Mouse (Mus musculus) liver, embryonic 14.5 days (tissue): ENCODE results near the gene Usp46. TPM values are rescaled to one million over a fixed set of nuclear protein-coding genes. Genes with fewer than 3 reads are reported as not detected.

Experiments used
- ATAC-seq: fragments of 200-750 bp; cut with Nextera tagmentation; 2 replicates; pipeline ENCODE4 v1.8.0; 2017; ENCODE audit warnings: moderate number of reproducible peaks, mild to moderate bottlenecking, moderate library complexity; ENCODE audit not compliant: insufficient read depth
- DNase-seq, 3 experiments: peaks; one replicate each; pipeline ENCODE4 v3.0.0-alpha.2; 2012 to 2013; ENCODE audit warnings: low read depth in 3 of 3, low spot score in 3 of 3
- H3K27ac ChIP-seq: fragments of 300-500 bp; sonication (generic); 2 replicates; pipeline ENCODE4 v1.5.1; 2014; ENCODE audit warnings: moderate library complexity, mild to moderate bottlenecking, control low read depth, inconsistent platforms
- H3K27me3 ChIP-seq: fragments of 300-500 bp; sonication (generic); 2 replicates; pipeline ENCODE4 v1.6.1; 2014; ENCODE audit warnings: mild to moderate bottlenecking, low read length, moderate library complexity; ENCODE audit not compliant: control insufficient read depth, insufficient read depth
- H3K36me3 ChIP-seq: fragments of 300-500 bp; sonication (generic); replicated peaks from 2 replicates; pipeline ENCODE4 v1.6.1; 2014; ENCODE audit warnings: low read depth; ENCODE audit not compliant: control insufficient read depth, insufficient read depth
- H3K4me1 ChIP-seq, 2 experiments: fragments of 200-500 bp in 1 of 2; fragments of 300-500 bp in 1 of 2; sonication (generic) in 1 of 2; replicated peaks; 2 replicates each; pipeline ENCODE4 v1.6.1; 2012 to 2014; ENCODE audit warnings: antibody characterized with exemption in 1 of 2, inconsistent platforms in 1 of 2, low read length in 1 of 2; ENCODE audit not compliant: control insufficient read depth in 2 of 2, insufficient read depth in 2 of 2
- H3K4me2 ChIP-seq: fragments of 300-500 bp; sonication (generic); 2 replicates; pipeline ENCODE4 v1.6.1; 2014; ENCODE audit warnings: low read depth, mild to moderate bottlenecking, control low read depth, moderate library complexity
- H3K4me3 ChIP-seq, 2 experiments: fragments of 200-500 bp in 1 of 2; fragments of 300-500 bp in 1 of 2; sonication (generic) in 1 of 2; 2 replicates each; pipeline ENCODE4 v1.5.1; 2012 to 2014; ENCODE audit warnings: low read depth in 2 of 2, low read length in 2 of 2, mild to moderate bottlenecking in 2 of 2, control low read depth in 1 of 2, inconsistent platforms in 1 of 2, moderate library complexity in 1 of 2; ENCODE audit not compliant: insufficient read depth in 1 of 2
- H3K9ac ChIP-seq: fragments of 300-500 bp; sonication (generic); replicated peaks from 2 replicates; pipeline ENCODE4 v1.6.1; 2014; ENCODE audit warnings: mild to moderate bottlenecking, control low read depth, moderate library complexity
- H3K9me3 ChIP-seq: fragments of 300-500 bp; sonication (generic); 2 replicates; pipeline ENCODE4 v1.6.1; 2016; ENCODE audit warnings: low read length, mixed read lengths; ENCODE audit not compliant: control insufficient read depth
- CTCF ChIP-seq: IDR thresholded peaks from 2 replicates; pipeline ENCODE4 v1.5.1; 2016; ENCODE audit warnings: antibody characterized with exemption, low read depth, control low read depth
- EP300 ChIP-seq: IDR thresholded peaks from 2 replicates; pipeline ENCODE4 v1.6.1; 2016; ENCODE audit warnings: antibody characterized with exemption, low read depth
- WGBS: fragments of 180-500 bp; shearing (Covaris S2); extraction: QIAGEN DNeasy Blood & Tissue Kit; methylation state at CpG from one replicate; pipeline ENCODE4 v1.1.7; 2014; ENCODE audit not compliant: insufficient replicate concordance; 5-methylcytosine and 5-hydroxymethylcytosine counted together
- polyA plus RNA-seq, 2 experiments: library from polyadenylated mRNA; depleted of rRNA in 1 of 2; stranded (reverse) in 1 of 2; unstranded in 1 of 2; fragments of >200 nt; fragmentation: Nextera tagmentation in 1 of 2; extraction: Ambion mirVana in 1 of 2; gene quantifications; 2 replicates each; pipeline versions ENCODE4 v1.2.1 to v1.2.3; 2012 to 2014

Usp46 gene
- polyA plus RNA-seq, 2 experiments = 14.6 to 27.9 TPM

GRCm38 (mm10) chr5:74064844-74065243 is 3.4 kb downstream of the Usp46 start:
- DNase-seq (peak; percentile 65 to 81 (median 81)), ATAC-seq (peak; percentile 56)
- H3K4me3 ChIP-seq = peak overlapping the region; percentile 79 to 98
- 11% methylated on average over 7 of the region's 7 CpGs for WGBS
- H3K4me2 ChIP-seq = peak overlapping the region; percentile 99
- no peaks in the 10 kb centered on the region for H3K36me3 ChIP-seq
- H3K27me3 ChIP-seq = no peaks in the 10 kb centered on the region
- peaks cover 39 to 51% of the 10 kb centered on the region in 2 experiments for H3K4me1 ChIP-seq
- peak; percentile 56 for TF ChIP-seq EP300
- TF ChIP-seq CTCF = no peak
- peak overlapping the region; percentile 96 for H3K9ac ChIP-seq
- peak overlapping the region; percentile 98 for H3K27ac ChIP-seq
- H3K9me3 ChIP-seq = no peaks in the 10 kb centered on the region

GRCm38 (mm10) chr5:74063226-74063747 is 4.9 kb downstream of the Usp46 start:
- TF ChIP-seq CTCF (no peak), EP300 (peak; percentile 86)
- ATAC-seq (no peak), DNase-seq (peak in 1 of 3 experiments; percentile 68)
- H3K4me1 ChIP-seq = peaks cover 37 to 44% of the 10 kb centered on the region in 2 experiments
- no peaks in the 10 kb centered on the region for H3K36me3 ChIP-seq
- H3K27me3 ChIP-seq = no peaks in the 10 kb centered on the region
- peak overlapping the region; percentile 99 for H3K4me2 ChIP-seq
- peak overlapping the region; percentile 96 for H3K9ac ChIP-seq
- peak overlapping the region; percentile 79 to 98 for H3K4me3 ChIP-seq
- H3K27ac ChIP-seq = peak overlapping the region; percentile 98
- H3K9me3 ChIP-seq = no peaks in the 10 kb centered on the region
- 21% methylated on average over 5 of the region's 5 CpGs for WGBS

GRCm38 (mm10) chr5:74062266-74062665 is 6.0 kb downstream of the Usp46 start:
- Histone ChIP-seq H3K4me1 (peaks cover 34 to 42% of the 10 kb centered on the region in 2 experiments), H3K9ac (peak overlapping the region; percentile 80), H3K4me3 (peak overlapping the region; percentile 61 to 98), H3K27ac (peak overlapping the region; percentile 76), H3K27me3 (no peaks in the 10 kb centered on the region), H3K4me2 (peak overlapping the region; percentile 99), H3K36me3 (no peaks in the 10 kb centered on the region), H3K9me3 (no peaks in the 10 kb centered on the region)
- 88% methylated on average over 7 of the region's 7 CpGs for WGBS
- no peak for DNase-seq
- no peak for ATAC-seq
- TF ChIP-seq CTCF (no peak), EP300 (no peak)

- H3K9ac ChIP-seq = no peak overlapping the region
- WGBS = 80% methylated on average over 18 of the region's 18 CpGs
- H3K36me3 ChIP-seq = no peaks in the 10 kb centered on the region
- H3K9me3 ChIP-seq = no peaks in the 10 kb centered on the region
- H3K27me3 ChIP-seq = no peaks in the 10 kb centered on the region
- TF ChIP-seq EP300 (no peak), CTCF (no peak)
- no peak for ATAC-seq
- no peak overlapping the region for H3K27ac ChIP-seq
- peak overlapping the region; percentile 4 for H3K4me2 ChIP-seq
- peaks cover 27 to 34% of the 10 kb centered on the region in 2 experiments for H3K4me1 ChIP-seq
- no peak overlapping the region for H3K4me3 ChIP-seq
- no peak for DNase-seq
These were observed 6.7 kb downstream of the Usp46 start for GRCm38 (mm10) chr5:74061408-74062047.

GRCm38 (mm10) chr5:74052171-74052909 is 15.9 kb downstream of the Usp46 start:
- Histone ChIP-seq H3K4me3 (no peak overlapping the region), H3K36me3 (peaks cover 6% of the 10 kb centered on the region), H3K4me1 (peaks cover 10% of the 10 kb centered on the region in 2 experiments), H3K9me3 (no peaks in the 10 kb centered on the region), H3K27ac (no peak overlapping the region), H3K27me3 (no peaks in the 10 kb centered on the region), H3K9ac (no peak overlapping the region), H3K4me2 (no peak overlapping the region)
- ATAC-seq (no peak), DNase-seq (no peak)
- TF ChIP-seq CTCF = 0 out of 2 replicates have a peak, but pooled peaks have one; percentile 5
- no peak for TF ChIP-seq EP300
- 91% methylated on average over 15 of the region's 15 CpGs for WGBS
